Mouse (Mus musculus) liver, adult 2 months (tissue): ENCODE measurements around the gene 1600012H06Rik. TPM values are rescaled to one million over a fixed set of nuclear protein-coding genes. Genes with fewer than 3 reads are reported as not detected.
"Not testable (repeated sequence)": the region's sequence is repeated elsewhere in the genome, so short reads cannot be mapped to it uniquely, and the experiment has no call there.

Experiments
- DNase-seq: peaks from one replicate; pipeline ENCODE4 v3.0.0-alpha.2; 2011; ENCODE audit warnings: low read depth, low spot score; ENCODE audit errors: extremely low read depth
- H3K27ac ChIP-seq: fragments of 200-500 bp; replicated peaks from 2 replicates; pipeline ENCODE4 v1.5.1; 2012; ENCODE audit warnings: low read depth, mild to moderate bottlenecking, control low read depth, inconsistent platforms, low read length; ENCODE audit not compliant: insufficient read depth
- H3K27me3 ChIP-seq: fragments of 200-500 bp; 2 replicates; pipeline ENCODE4 v1.6.1; 2012; ENCODE audit warnings: mild to moderate bottlenecking, moderate library complexity, low read length, inconsistent platforms; ENCODE audit not compliant: control insufficient read depth, insufficient read depth
- H3K36me3 ChIP-seq: fragments of 200-500 bp; 2 replicates; pipeline ENCODE4 v1.6.1; 2012; ENCODE audit warnings: low read length, inconsistent platforms; ENCODE audit not compliant: control insufficient read depth, insufficient read depth
- H3K4me1 ChIP-seq: fragments of 200-500 bp; 2 replicates; pipeline ENCODE4 v1.6.1; 2011; ENCODE audit warnings: low read length; ENCODE audit not compliant: control insufficient read depth, insufficient read depth
- H3K4me3 ChIP-seq: fragments of 200-500 bp; 2 replicates; pipeline ENCODE4 v1.5.1; 2011; ENCODE audit warnings: low read depth, mild to moderate bottlenecking, control low read depth, low read length, moderate library complexity; ENCODE audit not compliant: insufficient read depth
- H3K79me2 ChIP-seq: fragments of 200-500 bp; 2 replicates; pipeline ENCODE4 v1.6.1; 2012; ENCODE audit warnings: inconsistent platforms, mild to moderate bottlenecking, low read length, moderate library complexity; ENCODE audit not compliant: control insufficient read depth, insufficient read depth
- H3K9ac ChIP-seq: fragments of 200-500 bp; 2 replicates; pipeline ENCODE4 v1.6.1; 2012; ENCODE audit warnings: low read depth, mild to moderate bottlenecking, control low read depth, inconsistent platforms, low read length
- CTCF ChIP-seq: fragments of 200-500 bp; IDR thresholded peaks from 2 replicates; pipeline ENCODE4 v1.5.1; 2011; ENCODE audit warnings: low read depth, low read length, control low read depth
- POLR2A ChIP-seq: fragments of 200-500 bp; IDR thresholded peaks from 2 replicates; pipeline ENCODE4 v1.6.1; 2011; ENCODE audit warnings: low read length, control low read depth; ENCODE audit not compliant: insufficient read depth; ENCODE audit errors: extremely low read depth
- WGBS: fragments of 180-500 bp; shearing (Covaris S2); methylation state at CpG from one replicate; pipeline ENCODE4 v1.1.7; 2018; 5-methylcytosine and 5-hydroxymethylcytosine counted together
- polyA plus RNA-seq: library from polyadenylated mRNA; depleted of rRNA; stranded (reverse); fragments of >200 nt; gene quantifications from 2 replicates; pipeline ENCODE4 v1.2.3, GENCODE M21; 2012; rRNA removed
- total RNA-seq: library from RNA; depleted of rRNA; stranded (reverse); fragments of >200 nt; gene quantifications from 2 replicates; pipeline ENCODE4 v1.2.3, GENCODE M21; 2014; rRNA removed

1600012H06Rik gene
- total RNA-seq (18.5 and 21.1 TPM in 2 replicates), polyA plus RNA-seq (16.7 and 17.4 TPM in 2 replicates)

- Histone ChIP-seq H3K27me3 (no peaks in the 10 kb centered on the region), H3K36me3 (peaks cover 6% of the 10 kb centered on the region; the same call in 1 of the 2 replicates), H3K9ac (peak within 1 kb of the TSS; percentile 73), H3K79me2 (no peaks in the 10 kb centered on the region), H3K4me1 (peaks cover 9% of the 10 kb centered on the region), H3K27ac (peak within 1 kb of the TSS; percentile 61), H3K4me3 (peak within 1 kb of the TSS; percentile 70)
- peak; percentile 88 for DNase-seq
- WGBS, result under 1% methylated on average over 53 of the region's 54 CpGs
- no peak for TF ChIP-seq CTCF
- no peak for TF ChIP-seq POLR2A
Observed at GRCm38 (mm10) chr17:14943009-14943728, at the start of gene 1600012H06Rik, which contains the start of gene Wdr27. Gene 1600012H06Rik (plus strand): TSS chr17:14943184. Gene Wdr27 (minus strand): TSS chr17:14943158.

GRCm38 (mm10) chr17:14895058-14895457, 47.9 kb upstream of the 1600012H06Rik start:
- not testable (repeated sequence) for H3K27ac ChIP-seq, H3K9ac ChIP-seq, DNase-seq, H3K4me1 ChIP-seq, H3K27me3 ChIP-seq, H3K79me2 ChIP-seq, H3K36me3 ChIP-seq, H3K4me3 ChIP-seq

GRCm38 (mm10) chr17:14898972-14899371, 44.0 kb upstream of the 1600012H06Rik start:
- no peaks in the 10 kb centered on the region for H3K79me2 ChIP-seq
- no peaks in the 10 kb centered on the region for H3K36me3 ChIP-seq
- H3K9ac ChIP-seq, result no peak overlapping the region
- H3K27me3 ChIP-seq, result no peaks in the 10 kb centered on the region
- H3K4me3 ChIP-seq, result no peak overlapping the region
- H3K4me1 ChIP-seq, result no peaks in the 10 kb centered on the region
- DNase-seq, result no peak
- H3K27ac ChIP-seq, result no peak overlapping the region
- no peak for TF ChIP-seq CTCF
- TF ChIP-seq POLR2A, result no peak
- 68% methylated on average over 1 of the region's 1 CpGs for WGBS

GRCm38 (mm10) chr17:14903212-14903611, 39.8 kb upstream of the 1600012H06Rik start:
- H3K9ac ChIP-seq, result no peak overlapping the region
- DNase-seq, result no peak
- TF ChIP-seq CTCF (no peak), POLR2A (no peak)
- H3K27ac ChIP-seq, result no peak overlapping the region
- WGBS, result 80% methylated on average over 3 of the region's 3 CpGs
- no peaks in the 10 kb centered on the region for H3K79me2 ChIP-seq
- no peaks in the 10 kb centered on the region for H3K36me3 ChIP-seq
- H3K27me3 ChIP-seq, result no peaks in the 10 kb centered on the region
- no peaks in the 10 kb centered on the region for H3K4me1 ChIP-seq
- H3K4me3 ChIP-seq, result no peak overlapping the region

- TF ChIP-seq POLR2A, result no peak
- TF ChIP-seq CTCF, result no peak
- Histone ChIP-seq H3K27me3 (no peaks in the 10 kb centered on the region), H3K27ac (no peak overlapping the region), H3K9ac (no peak overlapping the region), H3K4me1 (no peaks in the 10 kb centered on the region), H3K4me3 (no peak overlapping the region), H3K36me3 (no peaks in the 10 kb centered on the region), H3K79me2 (no peaks in the 10 kb centered on the region)
- no peak for DNase-seq
- 87% methylated on average over 6 of the region's 6 CpGs for WGBS
Observed at GRCm38 (mm10) chr17:14904206-14904605, 38.8 kb upstream of the 1600012H06Rik start.

- no peak overlapping the region for H3K4me3 ChIP-seq
- H3K9ac ChIP-seq, result no peak overlapping the region
- H3K27me3 ChIP-seq, result no peaks in the 10 kb centered on the region
- no peak overlapping the region for H3K27ac ChIP-seq
- H3K4me1 ChIP-seq, result no peaks in the 10 kb centered on the region
- H3K36me3 ChIP-seq, result no peaks in the 10 kb centered on the region
- peak; percentile 31 for DNase-seq
- 42% methylated on average over 7 of the region's 7 CpGs for WGBS
- H3K79me2 ChIP-seq, result no peaks in the 10 kb centered on the region
- TF ChIP-seq CTCF (peak; percentile 43), POLR2A (no peak)
Observed at GRCm38 (mm10) chr17:14904637-14905265, 38.2 kb upstream of the 1600012H06Rik start.
